Mouse (Mus musculus) ES-Bruce4 (cell line): ENCODE results near the gene 1810065E05Rik.

ENCODE experiments used
- CTCF ChIP-seq: IDR thresholded peaks from one replicate; pipeline ENCODE4 v1.8.1; 2011; ENCODE audit warnings: low read depth, low read length
- EP300 ChIP-seq: IDR thresholded peaks from 2 replicates; pipeline ENCODE4 v1.6.1; 2011; ENCODE audit warnings: low read depth, low read length; ENCODE audit not compliant: insufficient read depth
- POLR2A ChIP-seq: IDR thresholded peaks from one replicate; pipeline ENCODE4 v1.8.1; 2011; ENCODE audit warnings: low read length; ENCODE audit not compliant: insufficient read depth

- TF ChIP-seq CTCF = no peak
- no peak for TF ChIP-seq EP300
- TF ChIP-seq POLR2A = no peak
Observed at GRCm38 (mm10) chr11:58437866-58438265, 17.0 kb downstream of the 1810065E05Rik start.
